Mouse (Mus musculus) MEL (cell line): ENCODE data around the gene Anapc11. TPM values are rescaled to one million over a fixed set of nuclear protein-coding genes. Genes with fewer than 3 reads are reported as not detected.

Experiments used
- DNase-seq: peaks from one replicate; pipeline ENCODE4 v3.0.0; 2011; ENCODE audit warnings: low read depth, low spot score
- H3K27ac ChIP-seq: 2 replicates; pipeline ENCODE4 v1.5.1; 2012; ENCODE audit warnings: low read depth, mild to moderate bottlenecking, control low read depth, low read length, moderate library complexity; ENCODE audit not compliant: control insufficient read depth
- H3K27me3 ChIP-seq, 2 experiments: fragments of 150-350 bp in 1 of 2; sonication (generic) in 1 of 2; 2 replicates each; pipeline ENCODE4 v1.6.1; 2012; ENCODE audit warnings: low read length in 2 of 2, mild to moderate bottlenecking in 2 of 2, improper control_type of control experiment in 1 of 2, moderate library complexity in 1 of 2; ENCODE audit not compliant: insufficient read depth in 2 of 2, control insufficient read depth in 1 of 2
- H3K36me3 ChIP-seq, 2 experiments: 2 replicates each; pipeline ENCODE4 v1.6.1; 2012 to 2014; ENCODE audit warnings: low read length in 2 of 2, improper control_type of control experiment in 1 of 2, inconsistent platforms in 1 of 2, mild to moderate bottlenecking in 1 of 2; ENCODE audit not compliant: insufficient read depth in 2 of 2, control insufficient read depth in 1 of 2
- H3K4me1 ChIP-seq, 2 experiments: fragments of 150-350 bp in 1 of 2; sonication (generic) in 1 of 2; 2 replicates each; pipeline ENCODE4 v1.6.1; 2012; ENCODE audit warnings: low read length in 2 of 2, improper control_type of control experiment in 1 of 2, mild to moderate bottlenecking in 1 of 2; ENCODE audit not compliant: insufficient read depth in 2 of 2, control insufficient read depth in 1 of 2
- H3K4me3 ChIP-seq, 2 experiments: fragments of 150-350 bp in 1 of 2; sonication (generic) in 1 of 2; 2 replicates each; pipeline ENCODE4 v1.5.1; 2012; ENCODE audit warnings: low read depth in 2 of 2, low read length in 2 of 2, mild to moderate bottlenecking in 2 of 2, moderate library complexity in 2 of 2, control low read depth in 1 of 2, improper control_type of control experiment in 1 of 2; ENCODE audit not compliant: control insufficient read depth in 1 of 2, insufficient read depth in 1 of 2
- H3K79me2 ChIP-seq: 2 replicates; pipeline ENCODE4 v1.6.1; 2012; ENCODE audit warnings: mild to moderate bottlenecking, low read length, moderate library complexity; ENCODE audit not compliant: control insufficient read depth, poor library complexity, insufficient read depth
- H3K9ac ChIP-seq: 2 replicates; pipeline ENCODE4 v1.6.1; 2012; ENCODE audit warnings: low read depth, mild to moderate bottlenecking, control low read depth, low read length, moderate library complexity; ENCODE audit not compliant: control insufficient read depth, poor library complexity, severe bottlenecking
- H3K9me3 ChIP-seq: fragments of 150-350 bp; sonication (generic); replicated peaks from 2 replicates; pipeline ENCODE4 v1.6.1; 2012; ENCODE audit warnings: mild to moderate bottlenecking, low read length, improper control_type of control experiment, moderate library complexity; ENCODE audit not compliant: insufficient read depth
- BHLHE40 ChIP-seq: IDR thresholded peaks from 2 replicates; pipeline ENCODE4 v1.6.1; 2012; ENCODE audit warnings: low read depth, mild to moderate bottlenecking, inconsistent platforms, low read length, improper control_type of control experiment, borderline replicate concordance
- CHD1 ChIP-seq: IDR thresholded peaks from 2 replicates; pipeline ENCODE4 v1.6.1; 2012; ENCODE audit warnings: low read depth, mild to moderate bottlenecking, inconsistent platforms, low read length, improper control_type of control experiment
- CHD2 ChIP-seq: IDR thresholded peaks from 2 replicates; pipeline ENCODE4 v1.6.1; 2011; ENCODE audit warnings: low read length, improper control_type of control experiment
- CTCF ChIP-seq, 3 experiments: IDR thresholded peaks in 2 of 3; conservative IDR thresholded peaks in 1 of 3; 2 replicates each; pipeline ENCODE4 v1.5.1; 2011 to 2012; ENCODE audit warnings: low read length in 3 of 3, low read depth in 2 of 3, mild to moderate bottlenecking in 2 of 3, improper control_type of control experiment in 1 of 3, inconsistent platforms in 1 of 3, mixed read lengths in 1 of 3, moderate library complexity in 1 of 3; ENCODE audit not compliant: control insufficient read depth in 1 of 3, insufficient read depth in 1 of 3, poor library complexity in 1 of 3, severe bottlenecking in 1 of 3
- EP300 ChIP-seq, 2 experiments: IDR thresholded peaks; 2 replicates each; pipeline ENCODE4 v1.6.1; 2011; ENCODE audit warnings: improper control_type of control experiment in 2 of 2, low read length in 2 of 2, low read depth in 1 of 2, mild to moderate bottlenecking in 1 of 2
- ETS1 ChIP-seq: IDR thresholded peaks from 2 replicates; pipeline ENCODE4 v1.6.1; 2012; ENCODE audit warnings: low read depth, mild to moderate bottlenecking, inconsistent platforms, low read length, improper control_type of control experiment, moderate library complexity
- GABPA ChIP-seq: IDR thresholded peaks from 2 replicates; pipeline ENCODE4 v1.6.1; 2012; ENCODE audit warnings: low read depth, mild to moderate bottlenecking, inconsistent platforms, low read length, improper control_type of control experiment, moderate library complexity
- GATA1 ChIP-seq: IDR thresholded peaks from 2 replicates; pipeline ENCODE4 v1.6.1; 2011; ENCODE audit warnings: low read depth, low read length, improper control_type of control experiment
- HCFC1 ChIP-seq: IDR thresholded peaks from 2 replicates; pipeline ENCODE4 v1.6.1; 2012; ENCODE audit warnings: low read depth, mild to moderate bottlenecking, inconsistent platforms, low read length, improper control_type of control experiment, moderate library complexity
- MAFK ChIP-seq: IDR thresholded peaks from 2 replicates; pipeline ENCODE4 v1.6.1; 2011; ENCODE audit warnings: low read depth, mild to moderate bottlenecking, low read length, improper control_type of control experiment, borderline replicate concordance
- MAX ChIP-seq: IDR thresholded peaks from 2 replicates; pipeline ENCODE4 v1.6.1; 2011; ENCODE audit warnings: low read length, improper control_type of control experiment
- MAZ ChIP-seq: IDR thresholded peaks from 2 replicates; pipeline ENCODE4 v1.6.1; 2012; ENCODE audit warnings: low read depth, mild to moderate bottlenecking, inconsistent platforms, low read length, improper control_type of control experiment
- MYB ChIP-seq: IDR thresholded peaks from 2 replicates; pipeline ENCODE4 v1.6.1; 2011; ENCODE audit warnings: mild to moderate bottlenecking, low read depth, low read length, improper control_type of control experiment
- MYC ChIP-seq: IDR thresholded peaks from 2 replicates; pipeline ENCODE4 v1.6.1; 2011; ENCODE audit warnings: low read depth, mild to moderate bottlenecking, low read length, improper control_type of control experiment, moderate library complexity
- NELFE ChIP-seq: IDR thresholded peaks from 2 replicates; pipeline ENCODE4 v1.6.1; 2011; ENCODE audit warnings: low read depth, low read length, improper control_type of control experiment
- NRF1 ChIP-seq: IDR thresholded peaks from 2 replicates; pipeline ENCODE4 v1.6.1; 2014; ENCODE audit warnings: low read depth, mild to moderate bottlenecking, inconsistent platforms, low read length, improper control_type of control experiment, moderate library complexity; ENCODE audit not compliant: poor library complexity, insufficient read depth, severe bottlenecking
- POLR2A ChIP-seq, 2 experiments: IDR thresholded peaks; 2 replicates each; pipeline ENCODE4 v1.6.1; 2011 to 2012; ENCODE audit warnings: low read length in 2 of 2, mild to moderate bottlenecking in 2 of 2, control low read depth in 1 of 2, improper control_type of control experiment in 1 of 2, low read depth in 1 of 2, moderate library complexity in 1 of 2; ENCODE audit not compliant: control insufficient read depth in 1 of 2, insufficient read depth in 1 of 2, poor library complexity in 1 of 2
- POLR2AphosphoS2 ChIP-seq: IDR thresholded peaks from 2 replicates; pipeline ENCODE4 v1.6.1; 2011; ENCODE audit warnings: low read length, improper control_type of control experiment
- POLR2AphosphoS5 ChIP-seq: IDR thresholded peaks from 2 replicates; pipeline ENCODE4 v1.6.1; 2012; ENCODE audit warnings: low read depth, borderline replicate concordance, mild to moderate bottlenecking, inconsistent platforms, low read length, moderate library complexity, mixed read lengths
- RCOR1 ChIP-seq: IDR thresholded peaks from 2 replicates; pipeline ENCODE4 v1.6.1; 2012; ENCODE audit warnings: low read depth, mild to moderate bottlenecking, inconsistent platforms, low read length, improper control_type of control experiment
- SIN3A ChIP-seq: IDR thresholded peaks from 2 replicates; pipeline ENCODE4 v1.6.1; 2012; ENCODE audit warnings: low read length, improper control_type of control experiment, inconsistent platforms
- SMC3 ChIP-seq: IDR thresholded peaks from 2 replicates; pipeline ENCODE4 v1.6.1; 2011; ENCODE audit warnings: low read depth, low read length, improper control_type of control experiment
- TAL1 ChIP-seq: IDR thresholded peaks from 2 replicates; pipeline ENCODE4 v1.6.1; 2012; ENCODE audit warnings: mild to moderate bottlenecking, inconsistent platforms, low read length, moderate library complexity, mixed read lengths
- TBP ChIP-seq: IDR thresholded peaks from 2 replicates; pipeline ENCODE4 v1.8.0; 2011; ENCODE audit warnings: low read depth, low read length, improper control_type of control experiment
- TCF12 ChIP-seq: IDR thresholded peaks from 2 replicates; pipeline ENCODE4 v1.6.1; 2014; ENCODE audit warnings: low read depth, mild to moderate bottlenecking, inconsistent platforms, low read length, improper control_type of control experiment, moderate library complexity
- UBTF ChIP-seq: IDR thresholded peaks from 2 replicates; pipeline ENCODE4 v1.6.1; 2012; ENCODE audit warnings: low read depth, mild to moderate bottlenecking, inconsistent platforms, low read length, improper control_type of control experiment, moderate library complexity, borderline replicate concordance; ENCODE audit not compliant: insufficient read depth
- ZC3H11A ChIP-seq: IDR thresholded peaks from 2 replicates; pipeline ENCODE4 v1.6.1; 2012; ENCODE audit warnings: low read depth, mild to moderate bottlenecking, inconsistent platforms, low read length, improper control_type of control experiment
- ZMIZ1 ChIP-seq: IDR thresholded peaks from 2 replicates; pipeline ENCODE4 v1.6.1; 2012; ENCODE audit warnings: low read depth, mild to moderate bottlenecking, inconsistent platforms, low read length, improper control_type of control experiment, moderate library complexity
- ZNF384 ChIP-seq: IDR thresholded peaks from 2 replicates; pipeline ENCODE4 v1.6.1; 2012; ENCODE audit warnings: low read depth, mild to moderate bottlenecking, inconsistent platforms, low read length, improper control_type of control experiment
- polyA plus RNA-seq, 2 experiments: library from polyadenylated mRNA; stranded (reverse) in 1 of 2; unstranded in 1 of 2; fragments of >175 nt in 1 of 2; fragments of >200 nt in 1 of 2; gene quantifications; 2 replicates each; pipeline versions ENCODE4 v1.2.1 to v1.2.4; 2012; ENCODE audit warnings: low replicate concordance in 2 of 2, low read depth in 1 of 2; ENCODE audit not compliant: insufficient read length in 2 of 2, insufficient read depth in 1 of 2, missing spikeins in 1 of 2
- total RNA-seq: library from RNA; depleted of rRNA; stranded (reverse); fragments of 300-350 nt; gene quantifications from 2 replicates; pipeline ENCODE4 v1.2.3, GENCODE M21; 2012

The Anapc11 gene
- total and polyA plus RNA-seq, 3 experiments: 120 to 130 TPM; not detected in 1

DNA sequence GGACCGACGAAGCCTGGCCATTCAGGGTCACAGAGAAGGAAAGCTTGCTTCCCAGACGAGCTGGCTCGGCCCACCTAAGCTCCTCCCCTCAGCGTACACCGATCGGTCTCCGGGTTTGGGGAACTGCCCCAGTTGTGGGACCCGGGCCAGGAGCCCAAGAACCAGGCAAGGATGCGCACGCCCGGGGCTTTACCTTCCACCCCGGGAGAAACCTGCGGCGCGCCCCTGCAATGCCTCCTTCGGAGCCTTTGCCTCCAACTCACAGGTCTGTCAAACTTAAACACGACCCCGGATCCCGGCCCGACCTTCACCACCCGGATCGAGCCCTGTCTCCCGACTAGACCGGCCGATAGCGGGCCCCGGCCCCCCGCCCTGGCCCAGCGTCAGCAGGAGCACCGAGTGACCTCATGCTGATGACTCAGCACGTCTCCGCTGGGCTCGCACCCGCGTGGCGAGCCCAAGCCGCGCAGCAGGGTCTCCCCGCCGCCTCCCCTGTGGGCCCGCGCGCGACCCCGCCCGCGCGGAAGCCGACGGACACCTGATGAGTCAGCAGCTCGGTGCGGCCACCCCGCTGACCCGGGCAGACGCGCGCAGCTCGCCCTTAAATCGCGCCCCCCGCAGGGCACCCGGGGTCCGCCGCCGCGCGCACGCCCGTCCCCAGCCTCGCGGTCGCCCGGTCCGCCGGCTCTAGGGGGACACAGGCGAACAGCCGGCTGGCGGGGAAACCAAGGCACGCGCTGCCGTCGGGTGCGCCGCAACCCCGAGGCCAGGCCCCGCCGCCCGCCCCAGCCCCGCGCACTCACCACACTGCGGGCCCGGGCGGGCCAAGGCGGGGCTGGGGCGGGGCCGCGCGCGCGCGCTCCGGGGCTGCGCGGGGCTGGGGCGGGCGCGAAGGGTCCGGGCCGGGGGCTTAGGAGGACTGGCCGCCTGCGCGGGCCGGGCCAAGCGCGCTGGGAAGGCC is 34.6 kb downstream of the Anapc11 start (continued):
- TF ChIP-seq SIN3A (peak; percentile 17; the same call in 1 of the 2 replicates), EP300 (IDR thresholded peaks at IDR 0.05; ENCODE audit: low read depth in 1 of 2, low read length in 2 of 2) (peak in 1 of 2 experiments; percentile 15; a peak in 1 of 4 replicates), NRF1 (peak; percentile 62), TBP (peak; percentile 43; the same call in 1 of the 2 replicates), NELFE (peak; percentile 59), GABPA (peak; percentile 78; the same call in 1 of the 2 replicates), MYB (no peak), MAFK (peak; percentile 93), POLR2AphosphoS2 (peak; percentile 70; the same call in 1 of the 2 replicates), POLR2A (IDR thresholded peaks at IDR 0.05; ENCODE audit: control insufficient read depth in 1 of 2, insufficient read depth in 1 of 2, low read depth in 1 of 2, low read length in 2 of 2, poor library complexity in 1 of 2) (peak in 1 of 2 experiments; percentile 80; a peak in 2 of 4 replicates), GATA1 (no peak), MAZ (peak; percentile 84; the same call in 1 of the 2 replicates), RCOR1 (no peak), ZMIZ1 (peak; percentile 47), TCF12 (peak; percentile 49; the same call in 1 of the 2 replicates), CHD2 (no peak), ZNF384 (no peak), MYC (0 out of 2 replicates have a peak, but pooled peaks have one; percentile 62), BHLHE40 (no peak; the same call in 1 of the 2 replicates), TAL1 (no peak)

DNA sequence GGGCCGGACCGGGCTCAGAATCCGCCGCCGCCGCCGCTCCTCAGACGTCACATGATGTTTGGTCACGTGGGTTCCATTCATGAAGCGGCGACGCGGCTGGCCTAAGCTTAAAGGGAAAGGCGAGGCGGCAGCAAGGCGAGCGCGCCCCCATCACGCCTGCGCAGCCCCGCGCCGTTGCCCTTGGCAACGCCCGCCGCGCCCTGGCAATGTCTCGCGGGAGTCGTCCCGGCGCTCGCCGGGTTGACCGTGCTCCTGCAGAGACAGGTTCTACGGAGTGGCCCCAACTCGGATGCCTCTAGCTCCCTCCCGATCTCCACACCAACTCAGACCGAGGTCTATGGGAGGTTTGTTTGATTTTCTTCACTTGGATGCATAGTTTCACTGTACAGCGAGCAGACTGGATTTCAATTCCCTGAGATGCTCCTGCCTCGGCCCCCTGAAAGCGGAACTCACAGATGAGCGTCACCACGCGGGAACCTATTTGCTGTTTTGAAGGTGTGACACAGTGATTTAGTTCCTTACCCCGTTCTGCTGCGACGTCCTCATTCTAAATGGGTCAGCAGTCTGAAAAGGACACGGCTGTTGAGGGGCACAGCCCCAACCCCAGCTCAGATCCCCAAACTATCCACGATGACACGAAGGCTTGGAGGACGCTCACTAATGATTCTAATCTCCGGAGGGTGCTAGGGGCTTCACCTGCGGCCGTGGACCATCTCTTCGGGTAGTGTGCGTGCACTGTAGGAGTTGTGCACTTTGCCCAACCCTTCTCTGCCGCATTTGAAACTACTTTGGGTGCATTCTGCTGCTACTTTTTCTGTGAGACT is 35.5 kb downstream of the Anapc11 start, which contains the start of gene Mafg:
TSS of gene Mafg (minus strand) at position 81 of the 824 bp plus-strand sequence.
- H3K9me3 ChIP-seq: no peaks in the 10 kb centered on the region
- H3K27ac ChIP-seq: peak within 1 kb of the TSS; percentile 78
- H3K36me3 ChIP-seq: peaks cover 3 to 39% of the 10 kb centered on the region in 2 experiments; a peak in 3 of 4 replicates
- peak within 1 kb of the TSS; percentile 79 to 87 for H3K4me3 ChIP-seq
- peak within 1 kb of the TSS; percentile 98 for H3K9ac ChIP-seq
- no peaks in the 10 kb centered on the region for H3K27me3 ChIP-seq
- H3K79me2 ChIP-seq: peaks cover 51% of the 10 kb centered on the region
- H3K4me1 ChIP-seq: peaks cover 26 to 48% of the 10 kb centered on the region in 2 experiments
- peak; percentile 99 for DNase-seq
- TF ChIP-seq EP300 (IDR thresholded peaks at IDR 0.05; ENCODE audit: low read depth in 1 of 2, low read length in 2 of 2) (0 out of 4 replicates have a peak, but pooled peaks of 1 of the 2 experiments have one; percentile 12), ETS1 (peak; percentile 52; the same call in 1 of the 2 replicates), CHD1 (no peak), CTCF (IDR thresholded peaks at IDR 0.05 in 2 of 3, conservative IDR thresholded peaks at IDR 0.05 in 1 of 3; ENCODE audit: control insufficient read depth in 1 of 3, insufficient read depth in 1 of 3, low read depth in 2 of 3, low read length in 3 of 3, poor library complexity in 1 of 3, severe bottlenecking in 1 of 3) (0 out of 6 replicates have a peak, but pooled peaks of 1 of the 3 experiments have one; percentile 2), MAX (peak; percentile 93), UBTF (no peak), TCF12 (peak; percentile 55; the same call in 1 of the 2 replicates), RCOR1 (no peak), GABPA (no peak), SMC3 (no peak), ZC3H11A (no peak), ZMIZ1 (no peak), NELFE (peak; percentile 65; the same call in 1 of the 2 replicates), ZNF384 (no peak), HCFC1 (peak; percentile 82), MYB (no peak), MAFK (no peak), POLR2AphosphoS5 (no peak)
